Mouse (Mus musculus): ENCODE measurements at regions not wholly inside any gene's neighbourhood (a gene's known extent, or its start where the extent isn't known, plus 50 kb on each side); places are given as distances from the start of the nearest gene placed in this dataset.

DNA sequence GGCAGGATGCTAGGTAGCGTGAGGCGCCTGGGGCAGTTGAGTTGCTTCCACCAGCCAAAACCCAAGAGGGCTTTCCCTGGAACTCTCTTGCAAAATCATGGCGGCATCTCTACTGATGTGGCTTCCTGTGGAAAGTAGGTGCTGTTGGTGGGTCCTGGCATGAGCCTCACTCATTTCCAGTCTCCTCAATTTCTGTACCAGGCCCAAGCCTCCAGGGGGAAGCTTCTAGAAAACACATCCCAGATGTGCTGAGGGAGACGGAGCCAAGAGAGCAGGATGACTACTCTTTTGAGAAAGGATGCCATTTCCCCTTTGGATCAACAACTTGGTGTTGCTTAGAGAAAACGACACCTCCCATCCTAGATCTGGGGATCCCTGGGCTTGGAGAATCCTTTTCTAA, 50.9 kb upstream of the 1600014C23Rik start:
- DNase-seq: no peak

All from cerebellum, adult 18-20 months (tissue).